Mouse (Mus musculus): Measurements from ENCODE around the gene 2610528J11Rik.
A peak's percentile ranks its signal among the peaks of the same experiment; 100 is the strongest.

The 2610528J11Rik gene

DNA sequence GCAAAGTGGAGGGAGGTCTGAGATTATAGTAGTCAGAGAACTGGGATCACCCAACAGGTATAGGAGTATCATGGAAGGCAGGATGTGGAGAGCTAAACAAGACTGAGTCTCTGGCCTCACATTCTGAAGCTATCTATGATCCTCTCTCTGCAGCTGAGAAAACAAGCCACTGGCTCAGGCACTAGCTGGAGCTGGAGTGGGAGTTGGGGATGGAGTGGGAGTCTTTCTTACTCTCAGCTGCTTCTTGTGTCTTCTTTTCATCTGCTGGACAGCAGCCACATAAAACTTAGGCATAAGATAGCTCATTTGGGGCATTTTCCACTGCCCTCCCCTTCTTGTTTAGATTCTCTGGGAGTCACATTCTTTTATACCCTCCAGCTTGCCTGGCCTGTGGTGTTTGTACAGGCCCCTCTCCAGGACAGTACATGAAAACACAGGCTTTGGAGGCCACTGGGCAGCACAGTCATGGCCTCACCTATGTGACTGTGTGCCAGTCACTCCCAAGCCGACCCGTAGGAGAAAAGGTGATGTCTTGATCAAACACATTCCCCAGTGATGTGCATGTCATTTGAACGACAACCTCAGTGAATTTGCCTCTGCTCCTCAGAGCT lies 26.3 kb downstream of the 2610528J11Rik start:
- no peak for DNase-seq (ENCODE audit: low read depth, low spot score)
- Histone ChIP-seq H3K36me3 (ENCODE audit: control insufficient read depth, insufficient read depth, low read length, poor library complexity, severe bottlenecking) (no peaks in the 10 kb centered on the region), H3K27me3 (ENCODE audit: control insufficient read depth, insufficient read depth, low read length, poor library complexity, severe bottlenecking) (no peaks in the 10 kb centered on the region)

DNA sequence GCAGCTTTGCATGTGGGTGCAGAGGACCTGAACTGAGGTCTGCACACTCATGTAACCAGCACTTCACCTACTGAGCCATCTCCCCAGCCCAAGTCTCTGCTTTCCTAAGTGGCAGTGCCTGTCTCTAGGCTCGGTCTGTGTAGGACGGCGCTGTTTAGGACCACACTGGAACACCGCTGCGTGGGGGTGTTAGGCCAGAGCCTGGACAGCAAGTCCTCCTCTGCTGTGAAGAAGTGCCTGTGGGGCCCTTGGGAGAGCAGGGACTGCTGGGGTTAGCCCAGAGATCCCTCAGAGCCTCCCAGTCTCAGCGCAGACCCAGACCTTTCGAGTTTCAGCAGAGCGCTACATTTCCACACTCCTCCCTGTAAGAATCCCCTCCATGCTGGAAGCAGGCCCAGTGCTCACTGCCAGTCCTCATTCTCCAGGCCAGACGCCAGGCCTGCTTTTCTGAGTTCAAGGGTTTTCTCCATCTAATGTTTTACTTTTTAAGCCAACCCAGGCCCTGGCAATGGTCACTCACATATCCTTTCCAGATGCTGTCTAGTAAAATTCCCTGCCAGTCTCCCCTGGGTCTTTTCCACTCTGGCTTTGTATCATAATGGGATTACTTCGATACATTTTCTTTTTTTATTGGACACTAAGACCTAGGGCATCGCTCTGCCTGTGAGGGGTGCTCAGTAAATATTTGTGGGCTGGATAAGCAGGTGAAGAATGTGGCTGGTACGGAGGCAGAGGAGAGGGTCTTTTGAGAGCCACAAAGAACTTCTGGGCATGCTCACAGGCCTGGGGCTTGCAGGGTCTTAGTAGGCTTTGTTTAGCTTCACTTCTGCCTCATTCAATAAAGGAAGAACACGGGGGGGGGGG lies 37.5 kb downstream of the 2610528J11Rik start:
- no peaks in the 10 kb centered on the region for H3K27me3 ChIP-seq (ENCODE audit: control insufficient read depth, insufficient read depth, low read length, poor library complexity, severe bottlenecking)
- no peak for DNase-seq (ENCODE audit: low read depth, low spot score)
- no peaks in the 10 kb centered on the region for H3K36me3 ChIP-seq (ENCODE audit: control insufficient read depth, insufficient read depth, low read length, poor library complexity, severe bottlenecking)

DNA sequence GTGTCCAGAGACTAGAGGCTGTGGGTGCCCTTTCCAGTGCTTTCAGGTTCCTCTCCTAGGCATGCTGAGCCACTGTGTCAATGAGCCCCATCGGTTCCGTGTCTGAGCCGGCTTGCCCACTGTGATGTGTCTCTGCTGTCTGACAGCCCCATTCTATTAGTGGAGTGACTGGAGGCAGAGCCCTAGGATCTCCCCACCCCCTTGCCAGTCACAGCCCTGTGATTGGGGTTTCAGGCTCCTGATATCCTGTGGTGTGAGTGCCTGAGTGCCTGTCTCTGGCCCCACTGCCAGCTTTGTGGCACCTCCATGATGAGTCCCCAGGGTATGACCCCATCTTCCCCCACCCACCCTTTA lies 38.1 kb downstream of the 2610528J11Rik start:
- no peak for DNase-seq (ENCODE audit: low read depth, low spot score)
- Histone ChIP-seq H3K36me3 (ENCODE audit: control insufficient read depth, insufficient read depth, low read length, poor library complexity, severe bottlenecking) (no peaks in the 10 kb centered on the region), H3K27me3 (ENCODE audit: control insufficient read depth, insufficient read depth, low read length, poor library complexity, severe bottlenecking) (no peaks in the 10 kb centered on the region)

DNA sequence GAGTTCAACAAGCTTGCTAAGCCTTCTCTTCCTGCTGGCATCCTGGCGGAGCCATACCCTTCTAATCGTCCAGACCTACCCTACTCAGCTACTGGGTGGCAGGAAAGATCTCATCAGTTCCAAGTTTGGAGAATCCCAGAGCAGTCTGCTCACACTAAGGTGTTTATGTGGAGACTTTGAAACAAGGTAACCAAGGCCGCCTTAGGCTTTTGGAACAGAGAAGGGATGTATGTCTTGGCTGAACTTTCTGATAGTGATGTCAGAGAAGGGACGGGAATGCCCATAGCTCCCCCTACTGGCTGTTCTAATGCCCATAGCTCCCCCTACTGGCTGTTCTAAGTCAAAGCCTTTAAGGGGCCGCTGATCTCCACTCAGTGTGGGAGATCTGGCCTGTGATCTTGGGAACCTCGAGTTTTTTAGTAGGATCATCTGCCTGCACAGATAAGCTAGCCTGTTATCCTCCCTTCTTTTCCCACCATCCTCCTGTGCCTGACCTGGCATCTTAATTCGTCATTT lies 39.4 kb downstream of the 2610528J11Rik start:
- Histone ChIP-seq H3K27me3 (ENCODE audit: control insufficient read depth, insufficient read depth, low read length, poor library complexity, severe bottlenecking) (no peaks in the 10 kb centered on the region), H3K36me3 (ENCODE audit: control insufficient read depth, insufficient read depth, low read length, poor library complexity, severe bottlenecking) (no peaks in the 10 kb centered on the region)
- DNase-seq (ENCODE audit: low read depth, low spot score), result peak; percentile 26

DNA sequence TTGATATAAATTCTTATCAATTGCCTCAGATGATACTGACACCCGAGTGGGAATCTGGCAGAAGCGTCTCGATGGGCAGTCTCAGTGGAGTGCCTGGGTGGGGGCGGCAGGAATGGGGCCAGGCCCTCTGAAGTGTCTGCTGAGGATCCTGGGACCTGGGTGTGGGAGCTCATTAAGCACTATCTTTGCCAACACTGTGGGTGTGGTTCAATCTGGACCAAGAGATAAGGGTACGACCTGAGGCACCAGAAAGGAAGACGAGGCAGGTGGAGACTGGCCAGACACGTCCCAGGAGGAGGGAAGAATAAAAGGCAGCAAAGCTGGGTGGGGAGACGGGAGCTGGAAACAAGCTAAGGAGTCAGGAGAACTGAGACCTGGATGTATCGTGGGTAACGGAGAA lies 41.9 kb downstream of the 2610528J11Rik start:
- DNase-seq (ENCODE audit: low read depth, low spot score), result no peak
- Histone ChIP-seq H3K27me3 (ENCODE audit: control insufficient read depth, insufficient read depth, low read length, poor library complexity, severe bottlenecking) (no peaks in the 10 kb centered on the region), H3K36me3 (ENCODE audit: control insufficient read depth, insufficient read depth, low read length, poor library complexity, severe bottlenecking) (no peaks in the 10 kb centered on the region)

DNA sequence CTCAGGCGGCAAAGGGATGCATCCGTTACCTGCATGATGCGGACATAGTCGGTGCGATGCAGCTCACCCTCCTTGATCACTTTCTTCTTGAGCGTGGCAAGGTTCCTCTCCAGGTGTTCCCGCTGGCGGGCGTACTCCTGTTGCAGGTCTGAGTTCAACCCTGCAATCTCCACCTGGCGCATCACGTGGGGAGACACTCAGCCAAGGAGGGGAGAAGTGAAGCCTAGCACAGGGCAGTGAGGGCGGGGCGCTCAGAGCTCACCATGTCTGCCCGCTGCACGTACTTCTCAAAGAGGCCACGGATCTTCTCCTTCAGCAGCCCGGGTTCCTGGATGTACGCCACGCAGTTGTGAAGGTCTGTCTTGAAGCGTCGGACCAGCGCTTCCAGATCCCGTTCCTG lies 42.5 kb downstream of the 2610528J11Rik start:
- H3K36me3 ChIP-seq (ENCODE audit: control insufficient read depth, insufficient read depth, low read length, poor library complexity, severe bottlenecking), result no peaks in the 10 kb centered on the region
- no peak for DNase-seq (ENCODE audit: low read depth, low spot score)
- H3K27me3 ChIP-seq (ENCODE audit: control insufficient read depth, insufficient read depth, low read length, poor library complexity, severe bottlenecking), result no peaks in the 10 kb centered on the region

DNA sequence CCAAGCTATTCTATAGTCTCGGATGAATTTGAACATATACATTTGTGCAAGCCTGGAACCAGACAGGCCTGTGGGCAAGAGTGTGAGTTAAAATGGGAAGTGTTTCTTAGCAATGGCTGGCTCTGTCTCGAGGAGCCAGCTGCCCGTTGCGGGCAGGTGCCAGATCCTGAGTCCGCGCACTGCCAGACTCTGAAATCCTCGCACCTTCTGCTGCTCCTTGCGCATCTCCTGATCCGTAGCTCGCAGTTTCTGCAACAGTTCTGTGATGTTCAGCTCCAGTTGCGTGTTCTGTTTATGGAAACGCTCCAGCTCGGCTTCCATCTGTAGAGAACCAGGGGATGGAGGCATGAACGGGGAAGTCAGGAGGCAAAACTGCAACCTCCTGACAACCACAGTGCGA lies 44.6 kb downstream of the 2610528J11Rik start:
- H3K27me3 ChIP-seq (ENCODE audit: control insufficient read depth, insufficient read depth, low read length, poor library complexity, severe bottlenecking), result no peaks in the 10 kb centered on the region
- DNase-seq (ENCODE audit: low read depth, low spot score), result no peak
- no peaks in the 10 kb centered on the region for H3K36me3 ChIP-seq (ENCODE audit: control insufficient read depth, insufficient read depth, low read length, poor library complexity, severe bottlenecking)

DNA sequence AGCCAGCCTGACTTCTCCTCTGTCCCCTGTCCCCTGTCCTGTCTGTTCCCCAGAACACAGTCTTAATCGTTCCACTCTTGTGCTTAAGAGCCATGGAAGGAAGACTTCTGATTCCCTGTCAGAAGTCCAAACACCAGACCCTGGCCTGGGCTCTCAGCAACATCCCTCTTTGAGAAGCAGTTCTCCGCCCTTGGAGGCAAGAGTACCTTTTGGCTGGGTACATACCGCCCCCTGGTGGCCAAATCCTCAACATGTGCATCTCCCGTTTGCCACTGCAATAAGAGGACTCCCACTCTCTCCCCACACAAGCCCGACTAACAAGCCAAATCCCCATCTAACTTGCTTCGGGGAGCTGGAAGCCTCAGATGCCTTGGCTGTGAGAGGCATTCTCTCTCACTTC lies 49.3 kb downstream of the 2610528J11Rik start:
- no peaks in the 10 kb centered on the region for H3K36me3 ChIP-seq (ENCODE audit: control insufficient read depth, insufficient read depth, low read length, poor library complexity, severe bottlenecking)
- DNase-seq (ENCODE audit: low read depth, low spot score), result peak; percentile 64
- H3K27me3 ChIP-seq (ENCODE audit: control insufficient read depth, insufficient read depth, low read length, poor library complexity, severe bottlenecking), result no peaks in the 10 kb centered on the region

DNA sequence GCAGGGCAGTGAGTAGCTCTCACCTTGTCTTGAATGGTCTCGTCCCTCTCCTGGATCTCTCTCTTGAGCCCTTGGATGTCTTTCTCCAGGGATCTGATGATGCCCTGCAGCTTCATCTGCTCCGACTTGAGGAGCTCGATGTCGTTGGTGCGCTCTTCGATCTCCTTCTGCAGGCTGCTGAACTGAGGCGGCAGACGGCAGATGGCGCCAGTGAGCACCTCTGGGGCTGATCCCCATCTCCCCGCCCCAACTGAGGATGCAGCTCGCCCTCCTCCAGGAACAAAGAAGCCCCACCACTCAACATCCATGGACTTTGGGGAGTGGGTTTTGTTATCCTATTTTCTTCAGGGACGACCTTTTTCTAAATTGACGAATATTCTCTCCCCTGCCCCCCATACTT lies 52.5 kb downstream of the 2610528J11Rik start:
- H3K27me3 ChIP-seq (ENCODE audit: control insufficient read depth, insufficient read depth, low read length, poor library complexity, severe bottlenecking), result no peaks in the 10 kb centered on the region
- H3K36me3 ChIP-seq (ENCODE audit: control insufficient read depth, insufficient read depth, low read length, poor library complexity, severe bottlenecking), result no peaks in the 10 kb centered on the region
- DNase-seq (ENCODE audit: low read depth, low spot score), result peak; percentile 32
